Comparison of ENCODE assay signal across 25 mouse cellular contexts in genomic region chrX:10000718-10001117, GRCm38 (mm10).
A peak's percentile ranks its signal among the peaks of the same experiment; 100 is the strongest.
DNase-seq lines count a peak whose midpoint lies in the region; ATAC-seq and TF ChIP-seq lines count a peak whose summit lies in the region.
"Had no signal": no experiment of that assay in that cellular context is flagged by ENCODE, and none has a peak within 500 bp of the region (broad histone marks: within the 10 kb centered on the region; RNA-seq: fewer than 3 reads in every experiment).

No protein-coding gene starts in this region.

- no peak overlapping the region for H3K4me2 ChIP-seq in stomach, postnatal 0 days (replicated peaks; ENCODE audit: low read depth)

- peak; percentile 58 for DNase-seq in 3T3-L1 (ENCODE audit: low read depth, low spot score)
- DNase-seq in Muller cell, postnatal 12 days (ENCODE audit: inconsistent ontology term), result peak; percentile 8
- DNase-seq in stomach, postnatal 0 days (ENCODE audit: low spot score), result no peak
- DNase-seq in heart, postnatal 36 days, result no peak
- DNase-seq in neural tube, embryonic 10.5 days (ENCODE audit: extremely low spot score, low spot score), result no peak
- no peak for DNase-seq in lung, postnatal 4 days
- no peak for DNase-seq in c-Kit-positive CD71-positive TER-119-positive erythroid progenitor cells, embryonic 14.5 days (ENCODE audit: low spot score)
- DNase-seq: adrenal gland, adult 2 months; adrenal gland, adult 8-10 months; adrenal gland, postnatal 10 days; adrenal gland, postnatal 14 days; adrenal gland, postnatal 25 days; adrenal gland, postnatal 36 days; B cell, adult 2 months; cerebellum, adult 11 months; cerebellum, adult 11-12 months; cerebellum, adult 18-20 months; cerebellum, adult 2 months; cerebellum, adult 8-10 months had no signal

- no peak for TF ChIP-seq EP300 in stomach, postnatal 0 days (optimal IDR thresholded peaks at IDR 0.05)

- no peak overlapping the region for H3K9ac ChIP-seq in stomach, postnatal 0 days (ENCODE audit: low read length)

- TF ChIP-seq POLR2A in small intestine, adult 2 months (IDR thresholded peaks at IDR 0.05; ENCODE audit: low read depth, low read length), result no peak

- no peaks in the 10 kb centered on the region for H3K9me3 ChIP-seq in stomach, postnatal 0 days (ENCODE audit: control insufficient read depth, low read length)
- H3K9me3 ChIP-seq: G1E had no signal

- TF ChIP-seq CTCF in small intestine, adult 2 months (IDR thresholded peaks at IDR 0.05; ENCODE audit: extremely low read depth, insufficient read length, insufficient replicate concordance, low read depth, low read length), result no peak
- TF ChIP-seq CTCF in stomach, postnatal 0 days (IDR thresholded peaks at IDR 0.05; ENCODE audit: low read depth), result no peak

- ATAC-seq in stomach, postnatal 0 days (ENCODE audit: low FRiP score, low TSS enrichment), result peak; percentile 69
- ATAC-seq: activated CD4-positive, CD25-positive, alpha-beta regulatory T cell, adult 4 months; CD4-positive, CD25-positive, alpha-beta regulatory T cell, adult 4 months; Patski had no signal

- intact Hi-C loops in heart, postnatal 36 days (cut with DNase I), result no loop called here

- no peak overlapping the region for H3K4me3 ChIP-seq in small intestine, adult 2 months (ENCODE audit: low read depth, low read length)
- H3K4me3 ChIP-seq in stomach, postnatal 0 days (ENCODE audit: low read depth, low read length), result no peak overlapping the region

- no peaks in the 10 kb centered on the region for H3K36me3 ChIP-seq in small intestine, adult 2 months (ENCODE audit: control insufficient read depth, insufficient read depth, low read length)
- H3K36me3 ChIP-seq in stomach, postnatal 0 days (ENCODE audit: control insufficient read depth, insufficient read depth, low read length), result no peaks in the 10 kb centered on the region

- H3K27me3 ChIP-seq in small intestine, adult 2 months (ENCODE audit: control insufficient read depth, insufficient read depth, low read length), result no peaks in the 10 kb centered on the region
- no peaks in the 10 kb centered on the region for H3K27me3 ChIP-seq in stomach, postnatal 0 days (ENCODE audit: control insufficient read depth, insufficient read depth, low read length)
- H3K27me3 ChIP-seq: CH12.LX had no signal

- H3K4me1 ChIP-seq in small intestine, adult 2 months (ENCODE audit: control insufficient read depth, insufficient read depth, insufficient read length, low read length), result no peaks in the 10 kb centered on the region
- no peaks in the 10 kb centered on the region for H3K4me1 ChIP-seq in stomach, postnatal 0 days (replicated peaks; ENCODE audit: control insufficient read depth, insufficient read depth)

- H3K27ac ChIP-seq in small intestine, adult 2 months (ENCODE audit: insufficient read depth, low read depth, low read length), result 0 out of 2 replicates have a peak overlapping the region, but pooled peaks have one; percentile 22
- no peak overlapping the region for H3K27ac ChIP-seq in stomach, postnatal 0 days (replicated peaks)

- WGBS in small intestine, adult 2 months, result 18% methylated on average over 1 of the region's 1 CpGs
- 63% methylated on average over 1 of the region's 1 CpGs for WGBS in stomach, postnatal 0 days

Comparison
In these comparisons a context has a peak if more than half of its experiments do, and no peak if none do; other contexts are left out.
1. DNase-seq: peak in 3T3-L1 (single experiment) and Muller cell, postnatal 12 days (single experiment); none in stomach, postnatal 0 days (single experiment), heart, postnatal 36 days (0 of 2), neural tube, embryonic 10.5 days (single experiment), lung, postnatal 4 days (0 of 2) and c-Kit-positive CD71-positive TER-119-positive erythroid progenitor cells, embryonic 14.5 days (single experiment).